Mouse (Mus musculus): Measurements from ENCODE around the gene Orai3. TPM values are rescaled to one million over a fixed set of nuclear protein-coding genes. Genes with fewer than 3 reads are reported as not detected.
A peak's percentile ranks its signal among the peaks of the same experiment; 100 is the strongest.

Orai3 gene
- polyA plus RNA-seq, 1 experiment from 2014 or later: 27.2 TPM

- H3K27me3 ChIP-seq (ENCODE audit: insufficient read depth, low read length): no peaks in the 10 kb centered on the region
- H3K36me3 ChIP-seq (ENCODE audit: insufficient read depth, low read length): peaks cover 37% of the 10 kb centered on the region
- 85% methylated on average over 28 of the region's 28 CpGs for WGBS
- no peak for DNase-seq (ENCODE audit: low spot score)
- H3K4me2 ChIP-seq (ENCODE audit: low read length): no peak overlapping the region
- no peaks in the 10 kb centered on the region for H3K9me3 ChIP-seq (replicated peaks; ENCODE audit: low read length)
- ATAC-seq (replicated peaks; ENCODE audit: low FRiP score, low read depth): no peak
- no peak for TF ChIP-seq CTCF (IDR thresholded peaks at IDR 0.05; ENCODE audit: low read depth)
- H3K4me3 ChIP-seq (replicated peaks; ENCODE audit: low read depth, low read length): no peak overlapping the region
- H3K27ac ChIP-seq: no peak overlapping the region
- H3K9ac ChIP-seq (ENCODE audit: low read depth, low read length): no peak overlapping the region
- peaks cover 5% of the 10 kb centered on the region; the same call in 1 of the 2 replicates for H3K4me1 ChIP-seq (replicated peaks; ENCODE audit: insufficient read depth, low read length)
Observed at GRCm38 (mm10) chr7:127748235-127748560, 21.4 kb upstream of the Orai3 start.

GRCm38 (mm10) chr7:127750131-127751127 is 19.2 kb upstream of the Orai3 start:
- peak; percentile 55 for DNase-seq (ENCODE audit: low spot score)
- Histone ChIP-seq H3K9me3 (replicated peaks; ENCODE audit: low read length) (no peaks in the 10 kb centered on the region), H3K27ac (no peak overlapping the region; the same call in 1 of the 2 replicates), H3K36me3 (ENCODE audit: insufficient read depth, low read length) (peaks cover 53% of the 10 kb centered on the region), H3K9ac (ENCODE audit: low read depth, low read length) (no peak overlapping the region), H3K27me3 (ENCODE audit: insufficient read depth, low read length) (no peaks in the 10 kb centered on the region), H3K4me1 (replicated peaks; ENCODE audit: insufficient read depth, low read length) (peaks cover 5% of the 10 kb centered on the region; the same call in 1 of the 2 replicates), H3K4me2 (ENCODE audit: low read length) (no peak overlapping the region), H3K4me3 (replicated peaks; ENCODE audit: low read depth, low read length) (no peak overlapping the region)
- ATAC-seq (replicated peaks; ENCODE audit: low FRiP score, low read depth): no peak
- 87% methylated on average over 19 of the region's 19 CpGs for WGBS
- no peak for TF ChIP-seq CTCF (IDR thresholded peaks at IDR 0.05; ENCODE audit: low read depth)

- 96% methylated on average over 5 of the region's 5 CpGs for WGBS
- peaks cover 53% of the 10 kb centered on the region for H3K36me3 ChIP-seq (ENCODE audit: insufficient read depth, low read length)
- no peak for ATAC-seq (replicated peaks; ENCODE audit: low FRiP score, low read depth)
Observed at GRCm38 (mm10) chr7:127751619-127752018, 18.0 kb upstream of the Orai3 start.

GRCm38 (mm10) chr7:127752069-127752468 is 17.5 kb upstream of the Orai3 start:
- DNase-seq (ENCODE audit: low spot score) (no peak), ATAC-seq (replicated peaks; ENCODE audit: low FRiP score, low read depth) (no peak)
- TF ChIP-seq CTCF (IDR thresholded peaks at IDR 0.05; ENCODE audit: low read depth): no peak
- no peak overlapping the region for H3K9ac ChIP-seq (ENCODE audit: low read depth, low read length)
- no peaks in the 10 kb centered on the region for H3K9me3 ChIP-seq (replicated peaks; ENCODE audit: low read length)
- WGBS: 93% methylated on average over 27 of the region's 27 CpGs
- no peak overlapping the region for H3K27ac ChIP-seq
- peaks cover 5% of the 10 kb centered on the region; the same call in 1 of the 2 replicates for H3K4me1 ChIP-seq (replicated peaks; ENCODE audit: insufficient read depth, low read length)
- H3K4me3 ChIP-seq (replicated peaks; ENCODE audit: low read depth, low read length): no peak overlapping the region
- peaks cover 58% of the 10 kb centered on the region for H3K36me3 ChIP-seq (ENCODE audit: insufficient read depth, low read length)
- H3K4me2 ChIP-seq (ENCODE audit: low read length): no peak overlapping the region
- H3K27me3 ChIP-seq (ENCODE audit: insufficient read depth, low read length): no peaks in the 10 kb centered on the region

More at GRCm38 (mm10) chr7:127751619-127752018, 18.0 kb upstream of the Orai3 start:
- H3K4me2 ChIP-seq (ENCODE audit: low read length): no peak overlapping the region
- no peak for TF ChIP-seq CTCF (IDR thresholded peaks at IDR 0.05; ENCODE audit: low read depth)
- H3K27me3 ChIP-seq (ENCODE audit: insufficient read depth, low read length): no peaks in the 10 kb centered on the region
- DNase-seq (ENCODE audit: low spot score): no peak
- H3K4me1 ChIP-seq (replicated peaks; ENCODE audit: insufficient read depth, low read length): peaks cover 5% of the 10 kb centered on the region; the same call in 1 of the 2 replicates
- no peak overlapping the region for H3K27ac ChIP-seq
- no peaks in the 10 kb centered on the region for H3K9me3 ChIP-seq (replicated peaks; ENCODE audit: low read length)
- no peak overlapping the region for H3K4me3 ChIP-seq (replicated peaks; ENCODE audit: low read depth, low read length)
- H3K9ac ChIP-seq (ENCODE audit: low read depth, low read length): no peak overlapping the region

- H3K9me3 ChIP-seq (replicated peaks; ENCODE audit: low read length): no peaks in the 10 kb centered on the region
- TF ChIP-seq CTCF (IDR thresholded peaks at IDR 0.05; ENCODE audit: low read depth): no peak
- ATAC-seq (replicated peaks; ENCODE audit: low FRiP score, low read depth) (no peak), DNase-seq (ENCODE audit: low spot score) (no peak)
- no peak overlapping the region for H3K4me3 ChIP-seq (replicated peaks; ENCODE audit: low read depth, low read length)
- no peaks in the 10 kb centered on the region for H3K27me3 ChIP-seq (ENCODE audit: insufficient read depth, low read length)
- no peak overlapping the region for H3K9ac ChIP-seq (ENCODE audit: low read depth, low read length)
- H3K4me1 ChIP-seq (replicated peaks; ENCODE audit: insufficient read depth, low read length): no peaks in the 10 kb centered on the region
- peaks cover 67% of the 10 kb centered on the region for H3K36me3 ChIP-seq (ENCODE audit: insufficient read depth, low read length)
- H3K4me2 ChIP-seq (ENCODE audit: low read length): no peak overlapping the region
- 57% methylated on average over 5 of the region's 5 CpGs for WGBS
- H3K27ac ChIP-seq: no peak overlapping the region
Observed at GRCm38 (mm10) chr7:127753158-127753557, 16.5 kb upstream of the Orai3 start.

GRCm38 (mm10) chr7:127753741-127754140 is 15.9 kb upstream of the Orai3 start:
- no peak for TF ChIP-seq CTCF (IDR thresholded peaks at IDR 0.05; ENCODE audit: low read depth)
- no peaks in the 10 kb centered on the region for H3K4me1 ChIP-seq (replicated peaks; ENCODE audit: insufficient read depth, low read length)
- DNase-seq (ENCODE audit: low spot score) (no peak), ATAC-seq (replicated peaks; ENCODE audit: low FRiP score, low read depth) (no peak)
- no peak overlapping the region for H3K9ac ChIP-seq (ENCODE audit: low read depth, low read length)
- no peaks in the 10 kb centered on the region for H3K27me3 ChIP-seq (ENCODE audit: insufficient read depth, low read length)
- no peaks in the 10 kb centered on the region for H3K9me3 ChIP-seq (replicated peaks; ENCODE audit: low read length)
- no peak overlapping the region for H3K4me3 ChIP-seq (replicated peaks; ENCODE audit: low read depth, low read length)
- no peak overlapping the region for H3K27ac ChIP-seq
- H3K36me3 ChIP-seq (ENCODE audit: insufficient read depth, low read length): peaks cover 67% of the 10 kb centered on the region
- 84% methylated on average over 7 of the region's 7 CpGs for WGBS
- H3K4me2 ChIP-seq (ENCODE audit: low read length): no peak overlapping the region

Measured in kidney, postnatal 0 days (tissue).